Mouse (Mus musculus): ENCODE measurements at regions not wholly inside any gene's neighbourhood (a gene's known extent, or its start where the extent isn't known, plus 50 kb on each side); places are given as distances from the start of the nearest gene placed in this dataset.

DNA sequence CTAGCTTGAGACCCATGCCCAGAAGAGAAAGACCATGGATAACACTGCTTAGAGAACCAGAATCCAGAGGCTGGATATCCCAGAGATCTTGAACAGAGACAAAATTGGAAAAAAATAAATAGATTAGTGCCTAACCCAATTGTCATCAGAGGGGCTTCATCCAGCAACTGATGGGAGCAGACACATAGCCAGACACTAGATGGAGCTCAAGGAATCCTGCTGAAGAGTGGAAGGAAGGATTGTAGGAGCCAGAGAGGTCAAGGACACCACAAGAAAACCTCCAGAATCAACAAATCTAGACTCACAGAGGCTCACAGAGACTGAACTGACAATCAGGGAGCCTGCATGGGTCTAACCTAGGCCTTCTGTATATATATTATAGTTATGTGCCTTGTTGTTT, 359.4 kb downstream of the Ins1 start:
- no peaks in the 10 kb centered on the region for H3K27me3 ChIP-seq (ENCODE audit: control insufficient read depth, insufficient read depth, low read depth, low read length)
- no peak for ATAC-seq (ENCODE audit: low read depth)
- H3K4me3 ChIP-seq (ENCODE audit: low read length): no peak overlapping the region
- H3K4me2 ChIP-seq (ENCODE audit: low read depth, low read length): no peak overlapping the region
- no peaks in the 10 kb centered on the region for H3K9me3 ChIP-seq (ENCODE audit: control insufficient read depth, low read length)
- no peaks in the 10 kb centered on the region for H3K36me3 ChIP-seq (ENCODE audit: control insufficient read depth, insufficient read depth, low read length)
- H3K27ac ChIP-seq (ENCODE audit: low read length): no peak overlapping the region
- H3K4me1 ChIP-seq (replicated peaks; ENCODE audit: control insufficient read depth, insufficient read depth, low read length): no peaks in the 10 kb centered on the region
- H3K9ac ChIP-seq (ENCODE audit: low read length): no peak overlapping the region

DNA sequence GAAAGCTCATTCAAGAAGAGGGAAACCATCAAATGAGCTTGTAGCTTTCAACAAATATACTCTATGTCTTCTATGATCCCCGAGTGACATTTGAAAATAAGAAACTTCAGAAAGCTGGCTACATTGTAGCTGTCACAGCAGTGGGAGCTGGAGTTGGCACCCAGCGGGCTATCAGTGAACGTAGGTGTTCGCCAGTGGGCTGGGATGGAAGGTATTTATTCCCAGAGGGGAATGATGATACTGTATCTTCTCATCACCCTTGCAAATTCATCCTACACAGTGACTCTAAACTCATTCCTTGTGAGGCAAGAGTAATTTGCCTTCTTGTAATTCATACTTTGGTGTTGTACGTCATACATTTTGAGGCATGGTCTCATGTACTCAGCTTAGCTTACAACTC, 349.3 kb downstream of the Ins1 start:
- Histone ChIP-seq H3K27ac (ENCODE audit: low read length) (no peak overlapping the region), H3K27me3 (ENCODE audit: control insufficient read depth, insufficient read depth, low read depth, low read length) (no peaks in the 10 kb centered on the region), H3K4me3 (ENCODE audit: low read length) (no peak overlapping the region), H3K36me3 (ENCODE audit: control insufficient read depth, insufficient read depth, low read length) (no peaks in the 10 kb centered on the region), H3K9me3 (ENCODE audit: control insufficient read depth, low read length) (no peaks in the 10 kb centered on the region), H3K4me2 (ENCODE audit: low read depth, low read length) (no peak overlapping the region), H3K9ac (ENCODE audit: low read length) (no peak overlapping the region), H3K4me1 (replicated peaks; ENCODE audit: control insufficient read depth, insufficient read depth, low read length) (no peaks in the 10 kb centered on the region)
- ATAC-seq (ENCODE audit: low read depth): no peak
- 83% methylated on average over 5 of the region's 5 CpGs for WGBS

DNA sequence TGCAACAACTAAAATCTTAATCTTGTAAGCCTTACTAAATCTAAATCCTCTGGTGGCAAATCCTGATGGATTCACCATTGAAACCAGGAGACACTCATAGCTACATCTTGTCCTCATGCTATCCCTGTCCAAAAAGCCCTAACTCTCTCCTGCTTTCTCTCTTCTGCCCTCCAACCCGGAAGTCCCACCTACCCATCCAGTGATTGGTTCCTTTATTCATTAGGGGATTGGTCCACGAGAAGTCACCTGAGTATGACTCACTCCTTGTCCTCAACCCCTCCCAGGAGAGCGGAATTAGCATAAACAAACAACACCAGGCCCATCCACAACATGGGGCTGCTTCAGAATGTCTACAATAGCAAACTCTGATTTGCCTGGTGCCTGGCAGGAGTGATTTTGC, 342.8 kb downstream of the Ins1 start:
- Histone ChIP-seq H3K9ac (ENCODE audit: low read length) (no peak overlapping the region), H3K9me3 (ENCODE audit: control insufficient read depth, low read length) (no peaks in the 10 kb centered on the region), H3K4me3 (ENCODE audit: low read length) (no peak overlapping the region), H3K27ac (ENCODE audit: low read length) (no peak overlapping the region), H3K36me3 (ENCODE audit: control insufficient read depth, insufficient read depth, low read length) (no peaks in the 10 kb centered on the region), H3K4me2 (ENCODE audit: low read depth, low read length) (no peak overlapping the region), H3K4me1 (replicated peaks; ENCODE audit: control insufficient read depth, insufficient read depth, low read length) (no peaks in the 10 kb centered on the region), H3K27me3 (ENCODE audit: control insufficient read depth, insufficient read depth, low read depth, low read length) (no peaks in the 10 kb centered on the region)
- WGBS: 57% methylated on average over 3 of the region's 3 CpGs
- ATAC-seq (ENCODE audit: low read depth): no peak

DNA sequence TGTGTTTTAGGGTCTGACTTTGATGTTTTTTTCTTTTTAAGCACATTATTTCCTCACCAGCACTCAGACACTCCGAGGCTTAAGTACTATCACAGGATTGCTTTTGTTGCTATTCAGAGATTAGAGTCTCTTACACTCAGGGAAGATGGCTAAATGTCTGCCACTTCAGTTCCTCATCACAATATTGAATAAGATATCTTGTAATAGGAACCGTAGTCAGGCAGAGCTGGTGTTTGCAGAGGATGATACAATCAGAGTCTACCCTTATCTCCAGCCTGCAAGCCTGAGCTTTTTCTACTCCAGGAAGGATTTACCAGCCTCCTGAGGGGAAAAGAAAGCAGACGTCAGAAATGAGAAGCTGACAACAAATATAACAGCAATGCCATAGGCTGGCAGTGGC, 336.3 kb downstream of the Ins1 start:
- 16% methylated on average over 3 of the region's 3 CpGs for WGBS
- no peak overlapping the region for H3K27ac ChIP-seq (ENCODE audit: low read length)
- H3K27me3 ChIP-seq (ENCODE audit: control insufficient read depth, insufficient read depth, low read depth, low read length): no peaks in the 10 kb centered on the region
- no peak overlapping the region for H3K4me2 ChIP-seq (ENCODE audit: low read depth, low read length)
- H3K36me3 ChIP-seq (ENCODE audit: control insufficient read depth, insufficient read depth, low read length): no peaks in the 10 kb centered on the region
- no peaks in the 10 kb centered on the region for H3K9me3 ChIP-seq (ENCODE audit: control insufficient read depth, low read length)
- no peaks in the 10 kb centered on the region for H3K4me1 ChIP-seq (replicated peaks; ENCODE audit: control insufficient read depth, insufficient read depth, low read length)
- H3K4me3 ChIP-seq (ENCODE audit: low read length): no peak overlapping the region
- ATAC-seq (ENCODE audit: low read depth): no peak
- no peak overlapping the region for H3K9ac ChIP-seq (ENCODE audit: low read length)

DNA sequence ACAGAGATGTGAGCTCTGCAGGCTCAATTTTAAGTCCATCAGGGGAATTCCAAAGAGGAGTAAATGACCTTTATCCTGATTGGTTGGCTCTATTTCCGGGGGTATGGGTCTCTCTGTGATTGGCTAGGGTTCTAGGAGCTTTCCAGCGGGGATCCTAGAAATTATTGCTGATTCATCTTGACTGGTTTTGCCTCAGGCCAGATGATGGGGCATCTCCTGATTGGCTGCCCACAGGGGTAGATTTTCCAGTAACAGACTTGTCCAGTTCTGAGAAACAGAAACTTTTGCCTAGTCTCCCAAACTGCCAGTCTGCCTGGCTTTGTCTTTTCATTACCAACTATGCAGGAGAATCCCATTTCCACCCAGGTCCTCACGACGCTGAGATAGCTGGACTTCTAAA, 301.3 kb downstream of the Ins1 start:
- no peaks in the 10 kb centered on the region for H3K4me1 ChIP-seq (replicated peaks; ENCODE audit: control insufficient read depth, insufficient read depth, low read length)
- no peaks in the 10 kb centered on the region for H3K9me3 ChIP-seq (ENCODE audit: control insufficient read depth, low read length)
- H3K4me2 ChIP-seq (ENCODE audit: low read depth, low read length): no peak overlapping the region
- H3K9ac ChIP-seq (ENCODE audit: low read length): no peak overlapping the region
- WGBS: 74% methylated on average over 4 of the region's 4 CpGs
- H3K4me3 ChIP-seq (ENCODE audit: low read length): no peak overlapping the region
- H3K36me3 ChIP-seq (ENCODE audit: control insufficient read depth, insufficient read depth, low read length): no peaks in the 10 kb centered on the region
- H3K27ac ChIP-seq (ENCODE audit: low read length): no peak overlapping the region
- ATAC-seq (ENCODE audit: low read depth): no peak
- no peaks in the 10 kb centered on the region for H3K27me3 ChIP-seq (ENCODE audit: control insufficient read depth, insufficient read depth, low read depth, low read length)

DNA sequence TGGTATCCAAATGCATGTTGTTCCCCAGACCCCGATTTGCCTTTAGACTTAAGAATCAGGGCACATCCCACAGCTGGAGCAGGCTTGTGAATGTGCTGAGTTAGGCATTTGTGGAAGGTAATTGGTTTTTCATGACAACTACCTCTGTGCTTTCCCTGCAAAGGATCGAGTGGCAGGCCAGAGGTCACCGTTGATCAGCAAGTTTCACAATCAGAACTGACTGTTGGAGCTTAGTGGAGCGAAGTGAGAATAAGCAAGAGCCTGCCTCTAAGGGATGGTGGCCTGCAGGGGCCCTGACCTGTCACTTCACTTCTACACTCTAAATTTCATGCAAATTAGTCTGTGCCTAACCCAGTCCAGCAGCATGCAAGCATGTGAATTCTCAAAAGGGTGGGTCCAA, 270.7 kb downstream of the Ins1 start:
- H3K4me1 ChIP-seq (replicated peaks; ENCODE audit: control insufficient read depth, insufficient read depth, low read length): no peaks in the 10 kb centered on the region
- no peak overlapping the region for H3K4me2 ChIP-seq (ENCODE audit: low read depth, low read length)
- no peak overlapping the region for H3K27ac ChIP-seq (ENCODE audit: low read length)
- no peaks in the 10 kb centered on the region for H3K27me3 ChIP-seq (ENCODE audit: control insufficient read depth, insufficient read depth, low read depth, low read length)
- no peaks in the 10 kb centered on the region for H3K36me3 ChIP-seq (ENCODE audit: control insufficient read depth, insufficient read depth, low read length)
- H3K9me3 ChIP-seq (ENCODE audit: control insufficient read depth, low read length): no peaks in the 10 kb centered on the region
- no peak overlapping the region for H3K4me3 ChIP-seq (ENCODE audit: low read length)
- 41% methylated on average over 4 of the region's 4 CpGs for WGBS
- no peak for ATAC-seq (ENCODE audit: low read depth)
- no peak overlapping the region for H3K9ac ChIP-seq (ENCODE audit: low read length)

DNA sequence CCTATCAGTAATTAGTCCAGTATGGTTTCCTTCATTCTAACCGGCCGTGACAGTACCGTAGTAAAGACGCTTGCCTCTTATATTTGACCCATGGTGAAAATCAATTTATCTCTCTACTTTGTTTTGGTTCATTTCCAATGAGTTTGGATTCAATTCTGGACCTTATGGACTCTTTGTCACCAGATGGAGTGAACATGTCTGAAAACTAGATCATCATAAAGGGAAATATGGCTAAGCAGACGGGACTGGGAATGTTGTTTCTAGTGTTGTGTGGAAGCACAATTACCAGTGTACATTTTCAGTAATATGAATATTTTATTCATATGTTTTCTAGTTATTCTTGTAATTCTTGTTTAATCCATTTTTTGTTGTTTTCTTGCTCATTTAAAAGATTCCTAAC, 261.4 kb downstream of the Ins1 start:
- WGBS: 87% methylated on average over 5 of the region's 5 CpGs
- Histone ChIP-seq H3K9ac (ENCODE audit: low read length) (no peak overlapping the region), H3K4me1 (replicated peaks; ENCODE audit: control insufficient read depth, insufficient read depth, low read length) (no peaks in the 10 kb centered on the region), H3K36me3 (ENCODE audit: control insufficient read depth, insufficient read depth, low read length) (no peaks in the 10 kb centered on the region), H3K27me3 (ENCODE audit: control insufficient read depth, insufficient read depth, low read depth, low read length) (no peaks in the 10 kb centered on the region), H3K9me3 (ENCODE audit: control insufficient read depth, low read length) (0 out of 2 replicates have a peak, but pooled peaks cover 2% of the 10 kb centered on the region), H3K4me3 (ENCODE audit: low read length) (no peak overlapping the region), H3K27ac (ENCODE audit: low read length) (no peak overlapping the region), H3K4me2 (ENCODE audit: low read depth, low read length) (no peak overlapping the region)
- no peak for ATAC-seq (ENCODE audit: low read depth)

DNA sequence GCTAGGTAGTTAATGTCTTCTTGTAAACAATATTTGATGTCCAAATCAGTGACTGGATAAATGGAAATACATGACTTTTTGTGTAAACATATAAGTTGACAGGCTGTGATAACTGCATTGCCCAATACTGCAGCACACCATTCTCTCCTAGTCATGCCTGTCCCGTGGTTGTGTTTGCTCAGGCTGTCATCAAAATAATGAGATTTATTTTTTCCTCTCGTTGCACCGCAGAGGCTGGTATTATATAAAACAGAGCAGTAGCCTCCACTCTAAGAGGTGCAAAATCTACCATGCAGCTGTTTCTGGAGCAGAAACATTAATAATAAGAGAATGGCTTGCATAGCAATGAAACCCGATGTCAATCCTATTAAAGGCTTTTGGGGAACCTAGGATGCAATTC, 239.2 kb downstream of the Ins1 start:
- no peak overlapping the region for H3K9ac ChIP-seq (ENCODE audit: low read length)
- ATAC-seq (ENCODE audit: low read depth): 0 out of 2 replicates have a peak, but pooled peaks have one; percentile 45
- H3K9me3 ChIP-seq (ENCODE audit: control insufficient read depth, low read length): no peaks in the 10 kb centered on the region
- no peak overlapping the region for H3K4me3 ChIP-seq (ENCODE audit: low read length)
- 38% methylated on average over 4 of the region's 4 CpGs for WGBS
- H3K4me2 ChIP-seq (ENCODE audit: low read depth, low read length): no peak overlapping the region
- H3K4me1 ChIP-seq (replicated peaks; ENCODE audit: control insufficient read depth, insufficient read depth, low read length): no peaks in the 10 kb centered on the region
- H3K27me3 ChIP-seq (ENCODE audit: control insufficient read depth, insufficient read depth, low read depth, low read length): no peaks in the 10 kb centered on the region
- no peak overlapping the region for H3K27ac ChIP-seq (ENCODE audit: low read length)
- no peaks in the 10 kb centered on the region for H3K36me3 ChIP-seq (ENCODE audit: control insufficient read depth, insufficient read depth, low read length)
